Mouse (Mus musculus) skeletal muscle tissue, adult 2 months (tissue): ENCODE results near the gene Vmp1.

Experiments
- DNase-seq: peaks from one replicate; pipeline ENCODE4 v3.0.0-alpha.2; 2012; ENCODE audit warnings: low read depth, low spot score

The Vmp1 gene

DNA sequence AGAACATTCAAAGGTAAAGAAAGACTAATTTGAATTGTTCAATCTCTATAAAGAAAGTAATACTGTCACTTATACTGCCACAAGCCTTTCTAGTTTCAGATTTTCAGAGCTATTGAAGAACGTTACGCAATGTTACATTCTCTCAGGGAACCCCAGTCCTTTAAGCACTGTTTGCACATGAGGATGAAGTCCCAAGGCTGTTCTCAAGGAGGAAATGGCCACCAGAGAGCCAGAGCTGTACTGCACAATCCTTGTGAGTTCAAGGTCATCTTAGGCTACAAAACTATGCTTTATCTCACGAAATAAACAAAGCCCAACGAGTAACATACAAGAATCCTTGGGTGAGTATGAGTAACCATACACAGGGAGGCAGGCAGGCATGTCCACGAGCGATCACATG is 49.2 kb downstream of the Vmp1 start:
- DNase-seq, result no peak

GRCm38 (mm10) chr11:86629941-86630340 is 53.7 kb downstream of the Vmp1 start:
- DNase-seq, result no peak

- DNase-seq, result no peak
Measured at GRCm38 (mm10) chr11:86629445-86629844, 54.2 kb downstream of the Vmp1 start.

GRCm38 (mm10) chr11:86628448-86628847 is 55.2 kb downstream of the Vmp1 start:
- no peak for DNase-seq

DNA sequence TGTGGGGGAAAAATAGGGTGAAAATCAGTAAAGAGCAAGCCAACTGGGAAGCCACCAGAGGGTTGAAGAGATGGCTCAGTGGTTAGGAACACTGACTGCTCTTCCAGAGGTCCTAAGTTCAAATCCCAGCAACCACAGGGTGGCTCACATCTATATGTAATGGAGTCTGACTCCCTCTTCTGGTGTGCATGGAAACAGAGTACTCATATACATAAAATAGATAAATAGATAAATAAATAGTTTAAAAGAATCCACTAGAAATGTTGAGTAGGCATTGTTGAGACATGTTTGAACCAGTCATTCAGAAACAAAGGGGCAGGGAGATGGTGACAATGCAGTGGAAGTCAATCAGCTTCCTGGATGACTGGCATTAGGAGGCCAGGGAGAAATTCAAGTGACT is 56.0 kb downstream of the Vmp1 start:
- DNase-seq, result no peak

- no peak for DNase-seq
Measured at GRCm38 (mm10) chr11:86626714-86627113, 56.9 kb downstream of the Vmp1 start.

- DNase-seq, result peak; percentile 31
Measured at GRCm38 (mm10) chr11:86624237-86624941, 59.2 kb downstream of the Vmp1 start.

- DNase-seq, result no peak
Measured at GRCm38 (mm10) chr11:86623402-86624010, 60.1 kb downstream of the Vmp1 start.

DNA sequence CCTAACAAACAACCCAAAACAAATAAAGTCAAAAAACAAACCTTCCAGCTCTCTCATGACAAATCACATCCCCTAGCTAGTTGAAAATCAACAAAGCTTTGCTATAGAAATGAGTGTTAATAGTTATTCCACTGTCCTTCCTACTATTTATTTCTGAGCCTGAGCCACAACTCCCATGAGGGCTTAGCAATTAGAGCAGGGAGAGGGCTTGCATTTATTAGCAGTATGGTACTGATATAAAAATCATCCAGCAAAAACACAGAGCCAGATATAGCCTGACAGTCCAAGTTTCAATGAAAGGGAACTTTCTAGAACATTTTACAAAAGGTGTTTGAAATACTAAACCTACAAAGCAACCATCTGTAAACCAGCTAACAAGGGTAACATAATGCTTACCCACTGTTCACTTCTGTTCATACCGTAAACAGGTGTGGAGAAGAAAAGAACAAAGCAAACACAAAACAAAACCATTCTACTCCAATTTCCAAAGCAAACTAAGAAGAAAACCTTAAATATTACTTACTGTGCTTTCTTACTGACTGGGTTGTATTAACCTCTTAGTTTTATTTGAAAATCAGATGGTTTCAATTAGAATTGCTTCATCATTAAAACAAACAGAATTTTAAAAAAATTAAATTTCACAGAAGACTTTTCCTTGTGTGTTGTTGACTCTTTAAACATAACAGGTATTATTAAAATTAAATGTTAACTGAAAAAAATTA is 61.3 kb downstream of the Vmp1 start:
- no peak for DNase-seq

DNA sequence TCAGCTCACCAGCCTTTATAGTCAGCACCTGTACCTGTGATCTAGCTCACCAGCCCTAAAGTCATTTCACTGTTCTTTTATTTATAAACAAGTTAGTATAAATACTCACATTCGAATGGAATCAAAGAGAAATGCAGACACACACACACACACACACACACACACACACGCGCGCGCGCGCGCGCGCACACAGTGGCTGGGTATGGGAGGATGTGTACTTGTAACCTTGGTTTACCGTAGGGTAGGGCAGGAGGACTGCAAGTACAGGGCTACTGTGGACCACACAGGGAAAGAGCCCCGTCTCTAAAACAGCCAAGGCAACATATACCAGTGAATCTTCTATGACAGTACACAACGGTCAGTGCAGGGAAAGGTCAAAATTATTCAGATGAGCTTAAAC is 62.5 kb downstream of the Vmp1 start:
- DNase-seq, result no peak

DNA sequence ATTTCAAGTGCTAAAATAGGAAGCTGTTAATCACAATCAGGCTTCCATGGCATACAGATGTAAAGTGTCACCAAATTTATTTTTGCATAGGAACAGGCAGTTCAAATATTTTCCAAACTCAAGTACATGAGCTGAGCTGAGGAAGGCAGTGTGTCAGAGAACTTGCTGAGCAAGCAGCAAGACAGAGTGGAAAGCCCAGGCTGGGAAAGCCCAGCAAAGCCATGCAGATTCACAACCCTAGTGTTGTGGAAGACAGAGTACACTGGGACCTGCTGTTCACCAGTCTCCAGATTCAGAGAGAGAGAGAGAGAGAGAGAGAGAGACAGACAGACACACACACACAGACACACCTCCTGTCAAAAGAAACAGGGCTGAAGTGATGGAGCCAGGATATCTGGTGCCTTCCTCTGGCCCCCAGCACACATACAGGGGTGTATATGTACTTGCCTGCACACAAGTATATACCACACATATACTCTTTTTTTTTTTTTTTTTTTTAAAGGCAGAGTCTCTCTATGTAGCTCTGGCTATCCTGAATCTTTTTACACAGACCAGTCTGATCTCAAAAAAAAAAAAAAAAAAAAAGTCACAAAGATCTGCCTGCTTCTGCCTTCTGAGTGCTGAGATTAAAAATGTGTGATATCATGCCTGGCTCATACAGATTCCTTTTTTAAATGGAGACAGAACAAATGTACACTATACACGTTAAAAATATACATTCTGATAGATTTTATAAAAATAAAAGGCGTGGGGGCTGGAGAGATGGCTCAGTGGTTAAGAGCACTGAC is 64.9 kb downstream of the Vmp1 start:
- no peak for DNase-seq

GRCm38 (mm10) chr11:86614607-86615006 is 69.0 kb downstream of the Vmp1 start:
- no peak for DNase-seq

DNA sequence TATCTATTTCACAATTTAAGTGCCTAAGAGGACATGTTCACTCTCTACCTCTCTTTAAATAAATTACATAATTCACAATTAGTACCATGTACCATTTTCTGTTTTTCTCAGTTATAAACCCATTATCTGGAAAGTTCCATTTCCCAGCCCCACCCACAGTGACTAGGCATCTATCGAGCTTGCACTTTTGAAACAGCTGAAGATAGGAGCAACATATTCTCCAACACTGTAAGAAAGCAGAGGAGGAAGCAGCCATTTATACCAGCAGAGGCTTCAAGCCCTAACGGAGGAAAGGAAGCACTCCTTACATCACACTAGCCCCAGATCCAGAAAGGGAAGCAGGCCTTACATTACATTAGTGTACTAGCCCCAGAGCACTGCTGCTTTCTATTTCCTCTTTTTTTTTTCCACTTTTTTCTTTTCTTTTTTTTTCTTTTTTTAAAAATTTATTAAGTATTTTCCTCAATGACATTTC is 69.5 kb downstream of the Vmp1 start:
- peak; percentile 42 for DNase-seq

DNA sequence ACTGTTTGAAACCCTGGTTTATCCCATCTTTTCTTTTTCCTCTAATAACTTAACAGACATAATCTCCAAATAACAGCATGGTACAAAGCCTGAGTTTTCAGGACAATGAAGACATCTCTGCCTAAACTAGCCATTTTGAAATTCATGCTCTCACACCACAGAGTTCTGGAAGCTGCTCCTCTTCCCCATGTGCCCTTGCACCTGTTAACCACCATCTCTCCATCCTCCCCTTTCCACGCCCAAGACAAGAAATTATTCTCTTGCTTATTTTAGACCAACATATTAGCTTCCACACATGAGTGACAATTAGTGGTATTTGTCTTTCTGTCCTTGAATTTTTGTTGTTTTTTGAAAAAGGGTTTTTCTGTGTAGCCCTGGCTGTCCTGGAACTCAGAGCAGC is 71.6 kb downstream of the Vmp1 start:
- DNase-seq, result no peak

GRCm38 (mm10) chr11:86610239-86610638 is 73.4 kb downstream of the Vmp1 start:
- DNase-seq, result no peak

DNA sequence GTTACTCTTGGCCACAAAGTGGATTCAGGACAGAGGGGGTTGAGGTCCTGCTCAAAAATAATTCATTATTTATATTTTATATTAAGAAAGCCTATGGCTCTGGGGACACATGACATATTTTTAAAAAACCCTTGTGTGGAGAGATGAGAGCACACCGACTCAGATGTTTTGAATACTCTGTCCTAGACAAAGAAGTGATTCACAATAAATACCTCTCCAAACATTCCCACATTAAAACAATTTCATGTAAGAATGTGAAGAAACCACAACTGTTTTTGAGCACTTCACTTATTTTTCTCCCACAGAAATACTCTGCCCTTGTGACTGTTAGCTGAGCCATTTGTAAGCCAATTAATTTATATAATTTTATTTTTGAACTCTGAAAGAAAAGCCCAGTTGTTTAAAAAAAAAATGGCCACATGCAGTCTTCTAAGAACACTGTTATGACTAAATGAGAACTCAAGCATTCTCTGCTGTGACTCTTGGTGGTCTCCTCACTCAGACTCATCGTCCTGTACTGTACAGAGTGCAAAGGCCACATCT is 75.8 kb downstream of the Vmp1 start:
- no peak for DNase-seq

- DNase-seq, result no peak
Measured at GRCm38 (mm10) chr11:86606621-86607339, 76.9 kb downstream of the Vmp1 start.

GRCm38 (mm10) chr11:86604732-86605520 is 78.7 kb downstream of the Vmp1 start:
- DNase-seq, result no peak

DNA sequence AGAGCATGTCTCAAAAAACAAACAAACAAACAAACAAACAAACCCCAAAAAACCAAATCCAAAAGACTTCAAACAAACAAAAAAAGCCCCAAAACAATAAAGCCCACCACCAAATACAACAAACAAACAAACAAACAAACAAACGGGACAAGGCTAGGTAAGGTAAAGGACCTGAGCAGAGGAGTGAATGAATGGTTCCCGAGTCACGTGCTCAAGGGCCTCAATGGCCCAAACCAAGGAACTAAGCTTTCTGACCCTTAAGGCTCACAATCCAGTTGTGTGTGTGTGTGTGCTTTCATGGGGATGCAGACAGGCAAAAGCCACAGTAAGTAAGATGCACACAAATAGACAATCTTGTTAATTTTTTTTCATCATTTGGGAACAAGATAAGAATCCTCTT is 79.3 kb downstream of the Vmp1 start:
- no peak for DNase-seq

DNA sequence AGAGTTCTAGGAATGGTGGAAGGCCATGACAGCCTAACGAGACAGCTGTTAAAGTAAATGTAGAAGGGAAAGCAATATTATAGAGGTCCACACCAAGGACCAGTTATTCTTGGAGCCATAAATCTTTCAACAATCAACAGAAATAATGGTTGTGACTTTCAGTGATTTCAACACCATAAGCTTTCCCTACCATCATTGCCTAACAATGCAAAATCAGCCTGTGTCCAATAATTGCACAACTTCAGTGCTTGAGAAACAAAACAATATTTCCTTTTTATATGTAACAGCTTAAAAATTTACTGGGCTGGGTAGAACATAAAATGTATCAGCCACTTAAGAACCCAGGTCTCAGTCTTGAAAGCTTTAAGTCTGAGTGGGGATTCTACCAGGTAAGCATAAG is 79.9 kb downstream of the Vmp1 start:
- no peak for DNase-seq
